20 mouse cellular contexts compared by ENCODE assay signal in the genomic region with DNA sequence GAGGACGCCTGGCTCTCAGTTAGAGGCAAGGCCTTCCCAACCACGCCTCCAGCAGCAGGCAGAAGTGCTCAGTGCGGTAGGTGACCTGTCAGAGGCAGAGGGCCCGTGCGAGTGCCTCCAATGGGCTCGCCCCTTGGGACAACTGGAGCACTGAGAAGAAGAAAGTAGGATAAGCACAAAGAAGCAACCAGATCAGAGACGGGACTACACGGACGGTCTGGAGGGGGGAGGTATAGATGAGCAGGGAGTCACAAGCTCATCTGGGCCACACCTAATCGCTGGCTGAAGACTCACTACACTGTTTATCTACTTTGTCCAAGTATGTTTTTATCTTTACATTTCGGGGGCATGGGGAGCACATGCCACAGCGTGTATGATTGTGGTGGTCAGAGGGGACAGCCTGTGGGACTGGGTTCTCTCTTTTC. TPM values are rescaled to one million over a fixed set of nuclear protein-coding genes. Genes with fewer than 3 reads are reported as not detected.
DNase-seq lines count a peak whose midpoint lies in the region; ATAC-seq and TF ChIP-seq lines count a peak whose summit lies in the region.
"Had no signal": no experiment of that assay in that cellular context is flagged by ENCODE, and none has a peak within 500 bp of the region (broad histone marks: within the 10 kb centered on the region; RNA-seq: fewer than 3 reads in every experiment).

No protein-coding gene starts in this region.

- H3K27ac ChIP-seq in liver, embryonic 13.5 days, result peak overlapping the region; percentile 90
- H3K27ac ChIP-seq in heart, embryonic 12.5 days (ENCODE audit: poor library complexity, severe bottlenecking), result no peak overlapping the region
- H3K27ac ChIP-seq: embryonic facial prominence, embryonic 13.5 days; heart, embryonic 10.5 days; hindbrain, embryonic 15.5 days; kidney, postnatal 0 days; limb, embryonic 12.5 days had no signal

- peak; percentile 56 for DNase-seq in G1E (ENCODE audit: low spot score)
- DNase-seq in c-Kit-positive CD71-positive TER-119-positive erythroid progenitor cells, embryonic 14.5 days (ENCODE audit: low spot score), result peak; percentile 48
- DNase-seq in liver, embryonic 13.5 days, result peak; percentile 71
- no peak for DNase-seq in T-cell, adult 2 months (ENCODE audit: low spot score)
- no peak for DNase-seq in left cerebral cortex, postnatal 4 days
- DNase-seq in adrenal gland, adult (ENCODE audit: inconsistent age in 2 of 2, low spot score in 1 of 2), result no peak
- DNase-seq: cerebellum, adult 18-20 months; gastrocnemius, postnatal 36 days; heart, postnatal 36 days; kidney, adult 11 months; retina, postnatal 1 day; thymus, postnatal 25 days had no signal

- intact Hi-C loops in left cerebral cortex, postnatal 4 days (cut with DNase I), result no loop called here

- H3K9me3 ChIP-seq in E14TG2a.4 (ENCODE audit: low read length) (no peaks in the 10 kb centered on the region), G1E (replicated peaks) (no peaks in the 10 kb centered on the region)
- no peaks in the 10 kb centered on the region for H3K9me3 ChIP-seq in liver, embryonic 13.5 days (replicated peaks)
- H3K9me3 ChIP-seq in heart, embryonic 12.5 days (replicated peaks), result no peaks in the 10 kb centered on the region
- H3K9me3 ChIP-seq: embryonic facial prominence, embryonic 13.5 days; heart, embryonic 10.5 days; hindbrain, embryonic 15.5 days; limb, embryonic 12.5 days had no signal

- H3K27me3 ChIP-seq in E14TG2a.4 (ENCODE audit: insufficient read depth, low read length) (no peaks in the 10 kb centered on the region), G1E (ENCODE audit: insufficient read depth, low read length) (no peaks in the 10 kb centered on the region)
- no peaks in the 10 kb centered on the region for H3K27me3 ChIP-seq in liver, embryonic 13.5 days
- H3K27me3 ChIP-seq in heart, embryonic 12.5 days (replicated peaks), result no peaks in the 10 kb centered on the region
- H3K27me3 ChIP-seq: embryonic facial prominence, embryonic 13.5 days; hindbrain, embryonic 15.5 days; limb, embryonic 12.5 days had no signal

- H3K36me3 ChIP-seq in E14TG2a.4 (ENCODE audit: insufficient read depth, low read length), result peaks cover 41% of the 10 kb centered on the region
- H3K36me3 ChIP-seq in G1E (replicated peaks), result peaks cover 89% of the 10 kb centered on the region
- H3K36me3 ChIP-seq in liver, embryonic 13.5 days, result peaks cover 64% of the 10 kb centered on the region
- H3K36me3 ChIP-seq in heart, embryonic 12.5 days, result peaks cover 55% of the 10 kb centered on the region

- 21% methylated on average over 12 of the region's 12 CpGs for WGBS in liver, embryonic 13.5 days (ENCODE audit: insufficient replicate concordance)
- WGBS in heart, embryonic 12.5 days, result 79% methylated on average over 12 of the region's 12 CpGs

- H3K4me1 ChIP-seq in E14TG2a.4 (replicated peaks; ENCODE audit: low read depth, low read length), result peaks cover 97% of the 10 kb centered on the region
- peaks cover 42% of the 10 kb centered on the region for H3K4me1 ChIP-seq in G1E (ENCODE audit: insufficient read depth, low read depth, low read length)
- H3K4me1 ChIP-seq in liver, embryonic 13.5 days (replicated peaks), result peaks cover 61% of the 10 kb centered on the region
- H3K4me1 ChIP-seq in heart, embryonic 12.5 days (replicated peaks), result peaks cover 8% of the 10 kb centered on the region; the same call in 1 of the 2 replicates
- H3K4me1 ChIP-seq: embryonic facial prominence, embryonic 13.5 days; hindbrain, embryonic 15.5 days; limb, embryonic 12.5 days had no signal

- H3K4me2 ChIP-seq in liver, embryonic 13.5 days, result peak overlapping the region; percentile 59
- H3K4me2 ChIP-seq in heart, embryonic 12.5 days, result no peak overlapping the region
- H3K4me2 ChIP-seq: embryonic facial prominence, embryonic 13.5 days; hindbrain, embryonic 15.5 days; limb, embryonic 12.5 days had no signal

- no peak for TF ChIP-seq CTCF in E14TG2a.4 (conservative IDR thresholded peaks at IDR 0.05; ENCODE audit: low read length)
- no peak for TF ChIP-seq CTCF in G1E (IDR thresholded peaks at IDR 0.05; ENCODE audit: low read depth, low read length)

- H3K4me3 ChIP-seq in E14TG2a.4 (replicated peaks; ENCODE audit: low read length), result peak overlapping the region; percentile 52
- peak overlapping the region; percentile 57; the same call in 1 of the 2 replicates for H3K4me3 ChIP-seq in G1E (ENCODE audit: low read depth, low read length)
- peak overlapping the region; percentile 26 for H3K4me3 ChIP-seq in liver, embryonic 13.5 days (replicated peaks)
- H3K4me3 ChIP-seq in heart, embryonic 12.5 days, result no peak overlapping the region
- H3K4me3 ChIP-seq: embryonic facial prominence, embryonic 13.5 days; heart, embryonic 10.5 days; hindbrain, embryonic 15.5 days; limb, embryonic 12.5 days had no signal

- ATAC-seq in G1E (ENCODE audit: extremely low read depth, insufficient number of reproducible peaks, low FRiP score, poor library complexity, severe bottlenecking), result peak; percentile 77
- peak; percentile 97 for ATAC-seq in liver, embryonic 13.5 days (ENCODE audit: low read depth)
- ATAC-seq in heart, embryonic 12.5 days (ENCODE audit: insufficient number of reproducible peaks, low FRiP score), result no peak
- ATAC-seq: midbrain, embryonic 16.5 days had no signal

- peak overlapping the region; percentile 61 for H3K9ac ChIP-seq in liver, embryonic 13.5 days
- no peak overlapping the region for H3K9ac ChIP-seq in heart, embryonic 12.5 days
- H3K9ac ChIP-seq: embryonic facial prominence, embryonic 13.5 days; hindbrain, embryonic 15.5 days; limb, embryonic 12.5 days had no signal

RNA-seq across cellular contexts. Expression of a gene that starts 35.3 kb away (rescaled TPM):
- total RNA-seq in G1E (2014; fragmentation: Nextera tagmentation) (154 and 166 TPM in 2 replicates), G1E (2017) (159 and 181 TPM in 2 replicates)
- 7.0 and 11.3 TPM in 2 replicates for polyA plus RNA-seq in G1E (2012)
- polyA plus RNA-seq in liver, embryonic 13.5 days (2015; fragmentation: Nextera tagmentation; extraction: Ambion mirVana), result 108 and 131 TPM in 2 replicates
- 106 and 115 TPM in 2 replicates for polyA plus RNA-seq in heart, embryonic 12.5 days (2016; fragmentation: Nextera tagmentation; extraction: Ambion mirVana)
- total RNA-seq in left cerebral cortex, postnatal 4 days (2021), result 10 to 100 TPM; 47.3 to 58.3 TPM

RNA-seq across cellular contexts. Expression of a gene that starts 40.5 kb away (rescaled TPM):
- total RNA-seq in G1E (2014; fragmentation: Nextera tagmentation) (34.4 and 41.2 TPM in 2 replicates), G1E (2017) (9.2 and 13.4 TPM in 2 replicates)
- polyA plus RNA-seq in G1E (2012), result 10.7 and 12.9 TPM in 2 replicates
- polyA plus RNA-seq in liver, embryonic 13.5 days (2015; fragmentation: Nextera tagmentation; extraction: Ambion mirVana), result 2.6 and 3.6 TPM in 2 replicates
- polyA plus RNA-seq in heart, embryonic 12.5 days (2016; fragmentation: Nextera tagmentation; extraction: Ambion mirVana), result 4.0 and 5.7 TPM in 2 replicates
- 10 to 100 TPM; 42.2 to 45.3 TPM for total RNA-seq in left cerebral cortex, postnatal 4 days (2021)

RNA-seq across cellular contexts. Expression of a gene that starts 45.3 kb away (rescaled TPM):
- total RNA-seq in G1E (2014; fragmentation: Nextera tagmentation) (26.8 and 33.4 TPM in 2 replicates), G1E (2017) (17.4 and 24.3 TPM in 2 replicates)
- polyA plus RNA-seq in G1E (2012), result 129 and 189 TPM in 2 replicates
- 44.5 and 51.4 TPM in 2 replicates for polyA plus RNA-seq in liver, embryonic 13.5 days (2015; fragmentation: Nextera tagmentation; extraction: Ambion mirVana)
- 41.7 and 41.9 TPM in 2 replicates for polyA plus RNA-seq in heart, embryonic 12.5 days (2016; fragmentation: Nextera tagmentation; extraction: Ambion mirVana)
- total RNA-seq in left cerebral cortex, postnatal 4 days (2021), result 10 to 100 TPM; 18.7 to 21.1 TPM

RNA-seq across cellular contexts. Expression of a gene that starts 54.2 kb away (rescaled TPM):
- total RNA-seq in G1E (2014; fragmentation: Nextera tagmentation) (not detected in 2 replicates), G1E (2017) (0.12 and 0.27 TPM in 2 replicates)
- polyA plus RNA-seq in G1E (2012), result 0.04 and 0.07 TPM in 2 replicates
- polyA plus RNA-seq in liver, embryonic 13.5 days (2015; fragmentation: Nextera tagmentation; extraction: Ambion mirVana), result 0.30 and 0.32 TPM in 2 replicates
- polyA plus RNA-seq in heart, embryonic 12.5 days (2016; fragmentation: Nextera tagmentation; extraction: Ambion mirVana), result 0.13 and 0.33 TPM in 2 replicates
- not detected for total RNA-seq in left cerebral cortex, postnatal 4 days (2021)
- total RNA-seq: gastrocnemius, postnatal 36 days; heart, postnatal 36 days had no signal
- polyA plus RNA-seq: midbrain, embryonic 16.5 days had no signal

Comparison
In these comparisons a context has a peak if more than half of its experiments do, and no peak if none do; other contexts are left out.
1. DNase-seq: peak in G1E (single experiment), c-Kit-positive CD71-positive TER-119-positive erythroid progenitor cells, embryonic 14.5 days (single experiment) and liver, embryonic 13.5 days (single experiment); none in T-cell, adult 2 months (single experiment), left cerebral cortex, postnatal 4 days (single experiment) and adrenal gland, adult (0 of 2).